Mouse (Mus musculus) MEL (cell line): Measurements from ENCODE around the gene Elp5.

Experiments used
- CTCF ChIP-seq, 3 experiments: IDR thresholded peaks in 2 of 3; conservative IDR thresholded peaks in 1 of 3; 2 replicates each; pipeline ENCODE4 v1.5.1; 2011 to 2012; ENCODE audit warnings: low read length in 3 of 3, low read depth in 2 of 3, mild to moderate bottlenecking in 2 of 3, improper control_type of control experiment in 1 of 3, inconsistent platforms in 1 of 3, mixed read lengths in 1 of 3, moderate library complexity in 1 of 3; ENCODE audit not compliant: control insufficient read depth in 1 of 3, insufficient read depth in 1 of 3, poor library complexity in 1 of 3, severe bottlenecking in 1 of 3
- EP300 ChIP-seq, 2 experiments: IDR thresholded peaks; 2 replicates each; pipeline ENCODE4 v1.6.1; 2011; ENCODE audit warnings: improper control_type of control experiment in 2 of 2, low read length in 2 of 2, low read depth in 1 of 2, mild to moderate bottlenecking in 1 of 2
- RCOR1 ChIP-seq: IDR thresholded peaks from 2 replicates; pipeline ENCODE4 v1.6.1; 2012; ENCODE audit warnings: low read depth, mild to moderate bottlenecking, inconsistent platforms, low read length, improper control_type of control experiment
- SIN3A ChIP-seq: IDR thresholded peaks from 2 replicates; pipeline ENCODE4 v1.6.1; 2012; ENCODE audit warnings: low read length, improper control_type of control experiment, inconsistent platforms
- SMC3 ChIP-seq: IDR thresholded peaks from 2 replicates; pipeline ENCODE4 v1.6.1; 2011; ENCODE audit warnings: low read depth, low read length, improper control_type of control experiment

GRCm38 (mm10) chr11:70031321-70031670, 49.0 kb upstream of the Elp5 start:
- TF ChIP-seq RCOR1 (no peak), SIN3A (no peak), CTCF (IDR thresholded peaks at IDR 0.05 in 2 of 3, conservative IDR thresholded peaks at IDR 0.05 in 1 of 3; ENCODE audit: control insufficient read depth in 1 of 3, insufficient read depth in 1 of 3, low read depth in 2 of 3, low read length in 3 of 3, poor library complexity in 1 of 3, severe bottlenecking in 1 of 3) (no peak), SMC3 (no peak), EP300 (IDR thresholded peaks at IDR 0.05; ENCODE audit: low read depth in 1 of 2, low read length in 2 of 2) (no peak)
